Mouse (Mus musculus): Measurements from ENCODE around the gene Dnm3. TPM values are rescaled to one million over a fixed set of nuclear protein-coding genes. Genes with fewer than 3 reads are reported as not detected.

Gene Dnm3
- 0.05 and 0.49 TPM in 2 replicates for total RNA-seq (2012; rRNA removed)

DNA sequence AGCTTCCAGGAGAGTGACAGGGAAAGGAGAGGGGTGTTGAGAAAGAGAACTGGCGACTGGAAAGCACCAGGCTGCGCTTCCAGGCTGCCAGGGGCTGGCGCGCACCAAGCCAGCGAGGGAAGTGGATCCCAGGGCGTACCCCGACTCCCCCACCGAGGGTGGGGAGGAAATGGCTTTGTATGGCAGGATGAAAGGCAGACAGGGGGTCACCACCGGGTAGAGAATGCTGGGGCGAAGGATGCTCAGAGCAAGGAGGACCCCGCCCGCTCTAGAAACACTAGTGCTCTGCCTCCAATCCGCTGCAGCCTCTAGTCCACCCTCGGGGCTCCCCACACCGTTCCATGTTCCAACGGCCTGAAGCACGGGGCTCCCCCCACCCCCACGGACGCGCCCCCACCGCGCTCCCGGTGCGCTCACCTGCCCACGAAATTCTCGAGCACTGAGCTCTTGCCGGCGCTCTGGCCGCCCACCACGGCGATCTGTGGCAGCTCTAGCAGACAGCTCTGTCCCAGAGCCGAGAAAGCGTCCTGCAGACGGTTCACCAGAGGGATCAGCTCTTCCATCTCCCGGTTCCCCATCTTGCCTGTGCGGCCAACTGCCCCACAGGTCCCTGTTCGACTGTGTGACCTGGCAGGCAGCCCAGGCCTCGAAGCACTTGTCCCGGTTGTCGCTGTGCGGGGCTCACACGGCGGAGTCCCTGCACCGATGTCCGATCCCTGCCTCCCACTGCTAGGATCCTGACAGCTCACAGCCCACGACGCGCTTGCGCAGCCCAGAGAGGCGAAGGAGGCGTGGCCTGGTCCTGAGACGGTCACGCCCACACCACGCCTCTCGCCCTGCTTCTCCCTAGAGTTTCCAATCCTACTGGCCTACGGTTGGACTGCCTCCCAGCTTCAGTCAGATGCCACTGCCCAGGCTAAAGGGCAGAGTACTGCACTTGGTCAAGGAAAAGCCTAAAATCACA is at the start of gene Dnm3:
TSS of gene Dnm3 (minus strand) at position 789 of the 964 bp plus-strand sequence.
- Histone ChIP-seq H3K9ac (ENCODE audit: insufficient read depth, low read depth, low read length, poor library complexity, severe bottlenecking) (peak within 1 kb of the TSS; percentile 11; the same call in 1 of the 2 replicates), H3K4me1 (ENCODE audit: control insufficient read depth in 2 of 2, insufficient read depth in 2 of 2, low read length in 2 of 2, poor library complexity in 1 of 2) (no peaks in the 10 kb centered on the region), H3K27ac (ENCODE audit: insufficient read depth, low read depth, low read length, poor library complexity, severe bottlenecking) (no peak within 1 kb of the TSS), H3K36me3 (ENCODE audit: control insufficient read depth, insufficient read depth, low read length, poor library complexity, severe bottlenecking) (no peaks in the 10 kb centered on the region), H3K9me3 (ENCODE audit: control insufficient read depth, insufficient read depth, low read depth, low read length) (no peaks in the 10 kb centered on the region), H3K4me3 (ENCODE audit: insufficient read depth in 1 of 2, low read depth in 1 of 2, low read length in 2 of 2, poor library complexity in 1 of 2, severe bottlenecking in 1 of 2) (peak within 1 kb of the TSS; percentile 74 to 80)
- in situ Hi-C loops (cut with MboI; ENCODE audit: low sequenced_read_pairs in 2 of 2, unreplicated experiment in 2 of 2): no loop called here
- TF ChIP-seq ZNF384 (IDR thresholded peaks at IDR 0.05; ENCODE audit: low read depth, low read length): no peak
- 0 out of 2 replicates have a peak, but pooled peaks have one; percentile 28 for TF ChIP-seq HCFC1 (IDR thresholded peaks at IDR 0.05; ENCODE audit: borderline replicate concordance, insufficient read depth, low read length)
- no peak for TF ChIP-seq ZC3H11A (IDR thresholded peaks at IDR 0.05; ENCODE audit: borderline replicate concordance, low read depth, low read length)
- peak; percentile 90 for DNase-seq (ENCODE audit: low read depth, low spot score)

- TF ChIP-seq MAFK (IDR thresholded peaks at IDR 0.05; ENCODE audit: insufficient read depth, low read depth, low read length) (no peak), HCFC1 (IDR thresholded peaks at IDR 0.05; ENCODE audit: borderline replicate concordance, insufficient read depth, low read length) (no peak), ZNF384 (IDR thresholded peaks at IDR 0.05; ENCODE audit: low read depth, low read length) (no peak), CHD2 (IDR thresholded peaks at IDR 0.05; ENCODE audit: low read depth, low read length) (no peak), ZC3H11A (IDR thresholded peaks at IDR 0.05; ENCODE audit: borderline replicate concordance, low read depth, low read length) (no peak)
- Histone ChIP-seq H3K9ac (ENCODE audit: insufficient read depth, low read depth, low read length, poor library complexity, severe bottlenecking) (no peak overlapping the region), H3K36me3 (ENCODE audit: control insufficient read depth, insufficient read depth, low read length, poor library complexity, severe bottlenecking) (no peaks in the 10 kb centered on the region), H3K4me3 (ENCODE audit: insufficient read depth in 1 of 2, low read depth in 1 of 2, low read length in 2 of 2, poor library complexity in 1 of 2, severe bottlenecking in 1 of 2) (no peak overlapping the region), H3K9me3 (ENCODE audit: control insufficient read depth, insufficient read depth, low read depth, low read length) (no peaks in the 10 kb centered on the region), H3K27ac (ENCODE audit: insufficient read depth, low read depth, low read length, poor library complexity, severe bottlenecking) (no peak overlapping the region), H3K4me1 (ENCODE audit: control insufficient read depth in 2 of 2, insufficient read depth in 2 of 2, low read length in 2 of 2, poor library complexity in 1 of 2) (no peaks in the 10 kb centered on the region)
- in situ Hi-C loops (cut with MboI; ENCODE audit: low sequenced_read_pairs in 2 of 2, unreplicated experiment in 2 of 2): no loop called here
- no peak for DNase-seq (ENCODE audit: low read depth, low spot score)
These were observed 37.3 kb upstream of the Dnm3 start for GRCm38 (mm10) chr1:162515116-162515515.

DNA sequence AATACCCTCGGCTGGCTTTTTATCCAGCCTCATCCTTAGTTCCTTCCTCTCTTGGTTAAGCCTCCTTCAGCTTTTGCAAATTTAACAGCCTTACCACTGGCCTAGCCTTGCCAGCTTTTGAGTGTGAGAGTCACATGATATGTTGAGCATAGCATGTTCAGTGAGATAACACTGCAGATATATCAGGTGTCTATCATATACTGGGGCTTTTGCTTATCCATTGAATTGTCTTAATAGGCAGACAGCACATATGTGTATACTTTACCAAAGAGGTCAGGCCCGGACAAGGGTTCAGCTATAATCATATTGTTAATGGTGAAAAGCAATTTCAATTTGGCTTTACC is 32.2 kb upstream of the Dnm3 start:
- TF ChIP-seq ZC3H11A (IDR thresholded peaks at IDR 0.05; ENCODE audit: borderline replicate concordance, low read depth, low read length): no peak
- TF ChIP-seq HCFC1 (IDR thresholded peaks at IDR 0.05; ENCODE audit: borderline replicate concordance, insufficient read depth, low read length): no peak
- TF ChIP-seq ZNF384 (IDR thresholded peaks at IDR 0.05; ENCODE audit: low read depth, low read length): no peak
- no peak for TF ChIP-seq CHD2 (IDR thresholded peaks at IDR 0.05; ENCODE audit: low read depth, low read length)
- no peak for TF ChIP-seq MAFK (IDR thresholded peaks at IDR 0.05; ENCODE audit: insufficient read depth, low read depth, low read length)
- no peak overlapping the region for H3K9ac ChIP-seq (ENCODE audit: insufficient read depth, low read depth, low read length, poor library complexity, severe bottlenecking)
- no peaks in the 10 kb centered on the region for H3K9me3 ChIP-seq (ENCODE audit: control insufficient read depth, insufficient read depth, low read depth, low read length)
- no peaks in the 10 kb centered on the region for H3K36me3 ChIP-seq (ENCODE audit: control insufficient read depth, insufficient read depth, low read length, poor library complexity, severe bottlenecking)
- H3K27ac ChIP-seq (ENCODE audit: insufficient read depth, low read depth, low read length, poor library complexity, severe bottlenecking): no peak overlapping the region
- in situ Hi-C loops (cut with MboI; ENCODE audit: low sequenced_read_pairs in 2 of 2, unreplicated experiment in 2 of 2): no loop called here
- no peak overlapping the region for H3K4me3 ChIP-seq (ENCODE audit: insufficient read depth in 1 of 2, low read depth in 1 of 2, low read length in 2 of 2, poor library complexity in 1 of 2, severe bottlenecking in 1 of 2)
- no peaks in the 10 kb centered on the region for H3K4me1 ChIP-seq (ENCODE audit: control insufficient read depth in 2 of 2, insufficient read depth in 2 of 2, low read length in 2 of 2, poor library complexity in 1 of 2)
- DNase-seq (ENCODE audit: low read depth, low spot score): no peak

DNA sequence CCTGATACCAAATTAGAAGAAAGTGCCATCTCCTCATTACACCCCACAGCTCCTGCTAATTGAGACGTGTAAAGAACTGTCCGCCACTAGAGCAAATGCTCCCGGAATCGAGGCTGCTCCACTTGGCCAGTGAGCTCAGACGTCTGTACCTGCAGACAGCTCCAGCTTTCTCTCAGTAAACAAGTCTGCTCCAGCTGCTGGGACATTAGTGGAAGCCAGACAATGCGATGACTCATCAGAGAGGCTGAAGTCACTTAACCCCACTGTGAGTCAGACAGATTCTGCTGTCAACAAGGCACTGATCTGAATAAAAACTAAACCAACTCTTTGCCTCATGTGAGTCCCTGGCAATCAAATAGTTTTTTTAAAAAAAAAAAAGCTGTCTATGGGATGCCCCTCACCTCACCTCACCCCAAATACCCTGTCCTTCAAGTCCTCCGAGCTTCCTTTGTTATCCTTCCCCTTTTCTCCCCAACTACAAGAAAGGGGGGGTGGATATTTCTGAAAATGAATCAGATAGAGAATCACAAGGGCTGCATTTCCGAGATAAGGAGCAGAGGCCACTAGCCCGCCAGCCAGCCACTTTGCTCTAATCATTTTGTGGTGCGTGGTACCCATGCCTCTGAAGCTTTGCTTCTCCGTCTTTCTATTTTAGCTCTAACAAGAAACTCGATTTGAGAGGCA is 31.6 kb upstream of the Dnm3 start:
- Histone ChIP-seq H3K4me1 (ENCODE audit: control insufficient read depth in 2 of 2, insufficient read depth in 2 of 2, low read length in 2 of 2, poor library complexity in 1 of 2) (no peaks in the 10 kb centered on the region), H3K27ac (ENCODE audit: insufficient read depth, low read depth, low read length, poor library complexity, severe bottlenecking) (no peak overlapping the region), H3K36me3 (ENCODE audit: control insufficient read depth, insufficient read depth, low read length, poor library complexity, severe bottlenecking) (no peaks in the 10 kb centered on the region), H3K9me3 (ENCODE audit: control insufficient read depth, insufficient read depth, low read depth, low read length) (no peaks in the 10 kb centered on the region), H3K4me3 (ENCODE audit: insufficient read depth in 1 of 2, low read depth in 1 of 2, low read length in 2 of 2, poor library complexity in 1 of 2, severe bottlenecking in 1 of 2) (no peak overlapping the region), H3K9ac (ENCODE audit: insufficient read depth, low read depth, low read length, poor library complexity, severe bottlenecking) (no peak overlapping the region)
- DNase-seq (ENCODE audit: low read depth, low spot score): no peak
- TF ChIP-seq CHD2 (IDR thresholded peaks at IDR 0.05; ENCODE audit: low read depth, low read length): no peak
- TF ChIP-seq MAFK (IDR thresholded peaks at IDR 0.05; ENCODE audit: insufficient read depth, low read depth, low read length): 0 out of 2 replicates have a peak, but pooled peaks have one; percentile 17
- in situ Hi-C loops (cut with MboI; ENCODE audit: low sequenced_read_pairs in 2 of 2, unreplicated experiment in 2 of 2): no loop called here

All from ES-E14 (cell line).